Mouse (Mus musculus): Measurements from ENCODE around the gene Zfpl1.

DNA sequence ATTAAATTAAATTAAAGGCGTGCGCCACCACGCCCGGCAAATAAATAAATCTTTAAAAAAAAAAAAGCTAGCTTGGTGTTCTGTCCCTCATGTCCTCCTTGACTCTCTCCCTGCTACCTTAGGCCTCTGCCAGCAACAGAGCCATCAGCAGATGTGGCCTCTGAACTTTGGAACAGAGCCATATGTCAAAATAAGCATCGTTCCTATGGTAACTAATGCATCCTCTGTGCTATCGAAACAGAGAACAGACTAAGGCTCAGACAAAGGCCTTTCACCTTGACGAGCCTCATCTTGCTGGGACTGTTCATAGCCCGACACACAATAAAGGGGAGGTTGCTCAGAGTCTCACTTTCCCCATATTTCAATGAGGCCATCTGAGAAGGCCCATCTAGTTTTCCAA is 38.6 kb upstream of the Zfpl1 start:
- no peak for TF ChIP-seq CTCF (IDR thresholded peaks at IDR 0.05; ENCODE audit: insufficient read depth, low read length)
- no peak for TF ChIP-seq POLR2A (IDR thresholded peaks at IDR 0.05; ENCODE audit: borderline replicate concordance, extremely low read depth, low read depth, low read length)
